9 mouse cellular contexts compared by ENCODE assay signal in genomic region chr14:106011991-106012427, GRCm38 (mm10).
DNase-seq lines count a peak whose midpoint lies in the region; ATAC-seq and TF ChIP-seq lines count a peak whose summit lies in the region.
"Had no signal": no experiment of that assay in that cellular context is flagged by ENCODE, and none has a peak within 500 bp of the region (broad histone marks: within the 10 kb centered on the region; RNA-seq: fewer than 3 reads in every experiment).

No protein-coding gene starts in this region.

- H3K9ac ChIP-seq in kidney, embryonic 14.5 days (ENCODE audit: low read depth, low read length): no peak overlapping the region
- no peak overlapping the region for H3K9ac ChIP-seq in heart, embryonic 13.5 days
- H3K9ac ChIP-seq in hindbrain, postnatal 0 days (replicated peaks; ENCODE audit: low read length): no peak overlapping the region
- H3K9ac ChIP-seq: stomach, embryonic 15.5 days had no signal

- WGBS in kidney, embryonic 14.5 days: 84% methylated on average over 6 of the region's 6 CpGs
- WGBS in heart, embryonic 13.5 days: 60% methylated on average over 6 of the region's 6 CpGs
- WGBS in hindbrain, postnatal 0 days: 80% methylated on average over 6 of the region's 6 CpGs

- 0 out of 2 replicates have a peak, but pooled peaks cover 4% of the 10 kb centered on the region for H3K9me3 ChIP-seq in kidney, embryonic 14.5 days (ENCODE audit: control insufficient read depth, low read length)
- 0 out of 2 replicates have a peak, but pooled peaks cover 7% of the 10 kb centered on the region for H3K9me3 ChIP-seq in heart, embryonic 13.5 days
- no peaks in the 10 kb centered on the region for H3K9me3 ChIP-seq in hindbrain, postnatal 0 days (ENCODE audit: low read length)
- H3K9me3 ChIP-seq: stomach, embryonic 15.5 days had no signal

- H3K4me1 ChIP-seq in kidney, embryonic 14.5 days (ENCODE audit: control insufficient read depth, insufficient read depth, low read length): no peaks in the 10 kb centered on the region
- H3K4me1 ChIP-seq in heart, embryonic 13.5 days: 0 out of 2 replicates have a peak, but pooled peaks cover 2% of the 10 kb centered on the region
- H3K4me1 ChIP-seq in hindbrain, postnatal 0 days (ENCODE audit: insufficient read depth, low read length): no peaks in the 10 kb centered on the region
- H3K4me1 ChIP-seq: stomach, embryonic 15.5 days had no signal

- no peaks in the 10 kb centered on the region for H3K27me3 ChIP-seq in kidney, embryonic 14.5 days (ENCODE audit: control insufficient read depth, insufficient read depth, low read length)
- no peaks in the 10 kb centered on the region for H3K27me3 ChIP-seq in heart, embryonic 13.5 days (replicated peaks)
- H3K27me3 ChIP-seq in hindbrain, postnatal 0 days (ENCODE audit: insufficient read depth, low read length): no peaks in the 10 kb centered on the region
- H3K27me3 ChIP-seq: stomach, embryonic 15.5 days had no signal

- no peak for TF ChIP-seq CTCF in hindbrain, postnatal 0 days (IDR thresholded peaks at IDR 0.05; ENCODE audit: low read depth)

- H3K27ac ChIP-seq in kidney, embryonic 14.5 days (ENCODE audit: low read depth, low read length): no peak overlapping the region
- 0 out of 2 replicates have a peak overlapping the region, but pooled peaks have one; percentile 4 for H3K27ac ChIP-seq in heart, embryonic 13.5 days (replicated peaks)
- no peak overlapping the region for H3K27ac ChIP-seq in hindbrain, postnatal 0 days
- H3K27ac ChIP-seq: stomach, embryonic 15.5 days had no signal

- ATAC-seq in kidney, embryonic 14.5 days (ENCODE audit: low FRiP score, low TSS enrichment): no peak
- ATAC-seq in heart, embryonic 13.5 days (ENCODE audit: extremely low read depth, insufficient number of reproducible peaks, low FRiP score, low TSS enrichment): no peak
- ATAC-seq in hindbrain, postnatal 0 days: no peak
- no peak for ATAC-seq in granulocyte monocyte progenitor cell, adult 5-6 weeks (replicated peaks; ENCODE audit: poor library complexity, severe bottlenecking)

- no peak overlapping the region for H3K4me2 ChIP-seq in kidney, embryonic 14.5 days (replicated peaks; ENCODE audit: low read depth, low read length)
- H3K4me2 ChIP-seq in heart, embryonic 13.5 days: no peak overlapping the region
- no peak overlapping the region for H3K4me2 ChIP-seq in hindbrain, postnatal 0 days (ENCODE audit: low read depth, low read length)
- H3K4me2 ChIP-seq: stomach, embryonic 15.5 days had no signal

- no peak overlapping the region for H3K4me3 ChIP-seq in kidney, embryonic 14.5 days (ENCODE audit: low read length)
- H3K4me3 ChIP-seq in heart, embryonic 13.5 days: no peak overlapping the region
- H3K4me3 ChIP-seq in hindbrain, postnatal 0 days (ENCODE audit: low read length): no peak overlapping the region
- H3K4me3 ChIP-seq: stomach, embryonic 15.5 days had no signal

- H3K36me3 ChIP-seq in kidney, embryonic 14.5 days (ENCODE audit: control insufficient read depth, insufficient read depth, low read length): no peaks in the 10 kb centered on the region
- H3K36me3 ChIP-seq in heart, embryonic 13.5 days: no peaks in the 10 kb centered on the region
- no peaks in the 10 kb centered on the region for H3K36me3 ChIP-seq in hindbrain, postnatal 0 days (ENCODE audit: insufficient read depth, low read length)
- H3K36me3 ChIP-seq: stomach, embryonic 15.5 days had no signal

- DNase-seq in kidney, adult 11 months: peak; percentile 13
- peak; percentile 91 for DNase-seq in adrenal gland, adult 2 months
- peak; percentile 49 for DNase-seq in lung, postnatal 10 days
- no peak for DNase-seq in hindbrain, postnatal 0 days (ENCODE audit: low spot score)
- DNase-seq in natural killer cell, adult 2 months (ENCODE audit: low spot score in 2 of 2): no peak

Comparison
In these comparisons a context has a peak if more than half of its experiments do, and no peak if none do; other contexts are left out.
1. DNase-seq: peak in kidney, adult 11 months (single experiment), adrenal gland, adult 2 months (single experiment) and lung, postnatal 10 days (single experiment); none in hindbrain, postnatal 0 days (single experiment) and natural killer cell, adult 2 months (0 of 2).